Mouse (Mus musculus) C2C12 (cell line): Measurements from ENCODE around the gene Palld.

ENCODE experiments used
- CTCF ChIP-seq: IDR thresholded peaks from one replicate; pipeline ENCODE4 v1.5.1; 2011; ENCODE audit not compliant: control insufficient read depth, insufficient read depth, insufficient read length
- MAX ChIP-seq: IDR thresholded peaks from one replicate; pipeline ENCODE4 v1.6.1; 2011; ENCODE audit warnings: mild to moderate bottlenecking, control low read depth
- MYOD1 ChIP-seq: IDR thresholded peaks from one replicate; pipeline ENCODE4 v1.6.1; 2011; ENCODE audit warnings: low read depth; ENCODE audit not compliant: control insufficient read depth, insufficient read length
- MYOG ChIP-seq: IDR thresholded peaks from one replicate; pipeline ENCODE4 v1.6.1; 2011; ENCODE audit not compliant: control insufficient read depth, insufficient read length; ENCODE audit errors: extremely low read depth
- USF1 ChIP-seq: IDR thresholded peaks from one replicate; pipeline ENCODE4 v1.6.1; 2011; ENCODE audit warnings: low read depth, mild to moderate bottlenecking, control low read depth, moderate library complexity

DNA sequence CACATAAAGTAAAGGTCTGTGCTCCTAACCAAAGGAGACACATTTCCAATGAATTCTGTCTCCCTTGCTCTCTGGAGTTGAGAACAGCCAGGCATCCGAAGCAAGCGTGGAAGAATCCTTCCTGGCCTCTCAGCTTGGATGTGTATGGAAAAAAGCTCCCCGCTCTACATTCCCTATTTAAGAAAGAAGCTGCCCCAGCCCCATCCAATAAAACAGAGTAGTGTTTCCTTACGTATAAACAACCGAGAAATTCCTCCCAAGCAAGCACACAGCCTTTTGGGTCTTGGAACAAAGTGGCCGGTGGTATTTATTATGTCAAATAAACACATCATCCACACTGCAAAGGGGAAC is 295.1 kb downstream of the Palld start:
- no peak for TF ChIP-seq MYOG
- no peak for TF ChIP-seq CTCF
- no peak for TF ChIP-seq MAX
- TF ChIP-seq USF1: no peak
- TF ChIP-seq MYOD1: no peak
